Mouse (Mus musculus): ENCODE results near the gene Vcan.

The Vcan gene

GRCm38 (mm10) chr13:89726492-89726891 is 15.8 kb downstream of the Vcan start:
- no peak for DNase-seq (ENCODE audit: low read depth, low spot score)

DNA sequence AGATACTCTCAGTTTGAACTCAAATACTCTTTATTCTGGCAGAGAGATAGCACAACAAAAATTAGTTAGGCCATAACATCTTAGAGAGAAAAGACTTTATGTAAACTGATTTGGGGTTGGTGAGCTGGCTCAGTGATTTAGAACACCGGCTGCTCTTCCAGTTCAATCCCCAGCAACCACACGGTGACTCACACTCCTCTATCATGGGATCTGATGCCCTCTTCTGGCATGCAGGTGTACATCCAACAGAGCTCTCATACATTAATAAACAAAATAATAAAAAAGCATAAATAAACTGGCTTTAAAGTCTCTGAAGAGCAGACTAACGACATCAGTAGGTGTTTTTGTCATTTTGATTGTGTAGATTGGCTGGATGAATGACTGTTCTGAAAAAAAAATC is 21.8 kb downstream of the Vcan start:
- DNase-seq (ENCODE audit: low read depth, low spot score): no peak

GRCm38 (mm10) chr13:89709497-89710201 is 32.7 kb downstream of the Vcan start:
- DNase-seq (ENCODE audit: low read depth, low spot score): no peak

DNA sequence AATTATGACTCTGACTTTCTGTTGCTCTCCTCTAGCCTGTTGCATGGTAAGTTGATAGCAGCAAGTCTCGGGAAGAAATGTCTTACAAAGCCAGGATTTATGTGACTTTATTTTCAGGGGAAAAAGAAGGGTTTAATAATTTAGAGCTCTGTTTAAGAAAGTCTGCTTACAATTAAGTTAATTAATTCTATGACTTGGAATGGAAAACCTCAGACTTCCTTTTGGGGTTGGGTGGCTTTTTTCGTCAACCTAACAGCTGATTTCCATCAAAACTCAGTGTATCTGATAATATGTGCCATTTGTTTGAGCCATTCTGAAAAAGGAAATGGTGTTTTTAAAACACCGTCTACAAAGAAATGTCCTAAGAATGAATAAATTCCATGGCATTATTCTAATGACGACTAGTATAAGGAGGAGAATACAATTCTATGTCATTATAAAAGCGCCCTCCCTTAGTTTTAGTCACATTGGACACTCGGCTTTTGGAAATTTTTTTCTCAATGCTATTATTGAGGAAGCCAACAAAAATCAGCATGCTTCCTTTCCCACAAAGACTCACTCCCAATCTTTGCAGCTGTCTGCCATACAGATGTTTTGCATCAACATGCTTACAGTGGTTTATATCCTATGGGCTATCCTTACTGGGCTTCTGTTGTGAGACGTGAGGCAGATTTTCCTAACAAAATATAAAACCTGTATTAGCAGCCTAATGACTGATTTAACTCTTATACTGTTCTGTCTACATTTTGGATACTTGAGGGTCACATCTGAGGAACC is 34.0 kb downstream of the Vcan start:
- no peak for DNase-seq (ENCODE audit: low read depth, low spot score)

DNA sequence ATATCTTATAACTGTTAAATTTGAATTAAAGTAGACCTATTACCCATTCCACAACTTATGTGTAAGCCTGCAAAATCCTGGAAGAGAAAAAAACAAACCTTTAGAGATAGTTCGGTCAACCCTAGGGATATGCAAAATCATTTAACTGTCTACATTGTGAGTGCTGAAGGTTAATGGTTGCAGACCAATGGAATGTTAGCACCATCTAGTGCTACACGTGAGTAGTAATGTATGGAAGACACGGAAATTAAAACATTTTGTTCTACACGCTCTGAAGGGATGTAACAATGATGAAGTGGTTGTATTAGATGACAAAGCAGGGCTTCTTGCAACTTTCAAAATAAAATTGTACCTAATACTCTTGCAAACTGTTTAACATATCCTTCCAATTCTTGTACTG is 39.9 kb downstream of the Vcan start:
- no peak for DNase-seq (ENCODE audit: low read depth, low spot score)

DNA sequence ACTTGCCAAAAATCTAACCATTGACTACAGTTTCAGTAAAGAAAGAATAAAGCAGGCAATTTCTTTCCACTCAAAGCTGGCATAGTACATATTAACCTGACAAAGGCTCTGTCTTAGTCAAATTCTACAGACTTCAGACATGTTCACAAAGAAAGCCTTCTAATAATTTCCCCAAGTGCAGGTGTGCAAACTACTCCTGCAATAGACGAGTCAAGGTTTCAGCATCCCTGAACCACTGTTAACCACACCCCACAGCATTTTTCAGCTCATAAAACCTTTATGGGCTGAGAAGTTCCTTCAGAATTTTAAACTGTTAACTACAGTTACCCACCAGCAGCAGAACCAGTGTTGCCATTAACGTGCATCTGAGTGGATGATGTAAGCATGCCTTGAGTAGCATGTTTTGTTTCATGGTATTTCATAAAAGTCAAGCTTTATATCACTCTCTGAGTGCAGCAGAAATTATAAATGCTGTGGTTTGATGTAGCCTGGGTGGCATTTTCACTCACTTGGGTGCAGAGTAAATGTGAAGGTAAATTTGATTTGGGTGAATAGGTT is 42.2 kb downstream of the Vcan start:
- DNase-seq (ENCODE audit: low read depth, low spot score): no peak

GRCm38 (mm10) chr13:89692597-89692996 is 49.7 kb downstream of the Vcan start:
- no peak for DNase-seq (ENCODE audit: low read depth, low spot score)

DNA sequence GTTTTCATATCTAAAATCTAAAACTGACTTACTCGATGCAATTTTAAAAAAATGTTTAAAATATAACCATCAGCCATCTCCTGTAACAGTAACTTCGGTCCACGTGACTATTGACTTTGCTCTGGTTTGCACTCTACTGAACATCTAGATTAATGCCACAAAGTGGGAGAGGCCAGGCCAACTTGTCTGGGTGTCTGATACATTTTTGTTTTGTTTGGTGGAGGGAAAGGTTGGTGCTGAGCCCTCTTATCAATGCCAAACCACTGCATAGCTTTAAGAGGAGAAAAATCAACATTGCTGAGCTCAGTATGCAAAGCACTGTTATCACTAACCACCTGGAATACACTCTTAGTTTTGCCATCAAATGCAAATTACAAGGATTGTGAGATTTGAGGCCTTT is 58.8 kb downstream of the Vcan start:
- no peak for DNase-seq (ENCODE audit: low read depth, low spot score)

DNA sequence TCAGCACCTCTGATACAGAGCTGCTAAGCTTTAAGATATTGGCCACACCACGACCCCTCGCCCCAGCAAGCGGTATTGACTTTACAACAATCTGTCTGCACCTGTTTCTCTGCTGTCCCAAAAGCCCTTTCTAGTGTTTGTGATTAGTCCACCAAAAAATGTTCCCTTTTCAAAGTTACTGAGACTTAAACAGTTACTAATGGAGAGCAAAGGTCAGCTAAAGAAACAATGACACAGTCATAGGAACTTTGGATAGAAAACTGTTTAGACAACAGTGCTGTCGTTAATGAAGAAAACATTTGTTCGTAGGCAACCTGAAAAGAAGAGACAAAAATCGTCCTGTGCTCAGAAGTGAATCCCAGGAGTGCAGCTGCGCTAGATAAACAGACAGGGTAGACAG is 60.1 kb downstream of the Vcan start:
- no peak for DNase-seq (ENCODE audit: low read depth, low spot score)

DNA sequence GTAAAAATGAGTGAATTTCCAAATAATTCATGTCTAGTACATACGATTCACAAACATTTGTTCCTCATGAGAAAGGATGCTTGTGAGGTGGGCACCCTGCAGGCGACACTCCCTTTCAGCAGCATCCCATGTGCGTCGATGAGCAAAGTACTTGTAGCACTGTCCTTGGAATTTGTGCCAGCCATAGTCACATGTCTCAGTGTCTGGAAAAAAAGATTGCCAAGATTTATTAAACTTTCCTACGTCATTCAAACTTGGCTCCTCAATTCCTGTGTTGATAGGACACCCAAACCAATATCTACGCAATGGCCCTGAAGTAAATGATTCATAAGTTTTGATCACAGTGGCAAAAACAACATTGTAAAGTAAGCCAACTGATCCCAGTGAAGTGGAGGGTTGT is 62.6 kb downstream of the Vcan start:
- no peak for DNase-seq (ENCODE audit: low read depth, low spot score)

DNA sequence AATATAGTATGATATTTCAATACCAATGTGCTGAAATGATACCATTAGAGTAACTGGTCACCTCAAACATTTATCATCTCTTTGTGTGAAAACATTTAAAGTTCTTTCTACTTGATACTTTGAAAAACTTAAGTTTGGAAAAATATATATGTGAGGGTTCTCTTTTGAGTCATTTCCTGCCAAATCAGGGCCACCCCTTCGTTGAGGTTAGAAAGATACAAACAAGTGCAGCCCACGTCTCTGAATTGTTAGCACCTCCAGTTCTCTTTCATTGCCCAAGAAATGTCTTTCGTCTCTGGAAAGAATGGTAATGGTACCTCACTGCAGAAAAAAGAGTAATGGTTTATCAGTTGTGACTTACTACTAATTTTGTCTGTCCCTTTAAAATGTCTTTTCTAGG is 71.8 kb downstream of the Vcan start:
- no peak for DNase-seq (ENCODE audit: low read depth, low spot score)

DNA sequence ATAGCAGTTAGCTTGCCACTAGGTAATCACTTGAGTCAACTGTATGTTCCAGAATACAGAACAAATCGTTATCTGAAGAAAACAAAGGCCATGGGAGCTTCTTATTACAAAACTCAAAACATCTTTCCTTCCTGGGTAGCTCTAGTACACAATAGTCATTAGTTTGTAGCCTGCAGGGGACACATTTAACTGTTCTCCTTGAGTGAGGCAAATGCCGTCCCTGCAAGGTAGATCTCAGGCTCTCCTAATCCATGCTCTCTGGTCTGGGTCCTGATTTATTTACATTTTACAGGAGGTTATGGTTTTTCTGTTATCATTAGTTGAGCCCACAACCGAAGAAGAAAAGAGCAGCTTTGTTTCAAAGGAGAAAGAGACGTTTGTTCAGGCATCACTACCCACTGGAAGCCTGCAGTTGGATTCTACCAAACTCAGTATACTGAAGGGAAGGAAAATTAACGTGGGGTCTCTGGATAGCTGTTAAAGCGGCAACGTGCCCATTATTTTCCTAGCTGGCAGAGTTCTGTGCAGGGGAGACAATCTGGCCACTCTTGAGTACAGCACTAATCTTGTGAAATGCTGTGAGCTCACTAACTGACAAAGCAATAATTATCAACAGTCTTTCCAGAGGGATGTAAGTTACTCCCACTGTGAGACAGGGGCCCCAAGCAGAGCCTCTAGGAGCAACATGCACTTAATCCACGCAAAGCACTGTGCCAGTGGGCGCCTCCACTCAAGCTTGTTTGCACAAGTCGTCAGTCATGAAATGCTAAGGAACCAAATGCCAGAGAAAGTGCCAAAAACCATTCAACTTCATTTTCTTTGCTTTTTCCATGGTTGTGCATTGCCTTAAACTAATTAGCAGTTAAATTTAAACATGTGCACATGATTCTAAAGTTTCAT is 73.1 kb downstream of the Vcan start:
- peak; percentile 13 for DNase-seq (ENCODE audit: low read depth, low spot score)

- DNase-seq (ENCODE audit: low read depth, low spot score): peak; percentile 24
Measured at GRCm38 (mm10) chr13:89668069-89668468, 74.2 kb downstream of the Vcan start.

GRCm38 (mm10) chr13:89661688-89662087 is 80.6 kb downstream of the Vcan start:
- no peak for DNase-seq (ENCODE audit: low read depth, low spot score)

GRCm38 (mm10) chr13:89657046-89657445 is 85.3 kb downstream of the Vcan start:
- DNase-seq (ENCODE audit: low read depth, low spot score): no peak

GRCm38 (mm10) chr13:89653279-89653678 is 89.0 kb downstream of the Vcan start:
- no peak for DNase-seq (ENCODE audit: low read depth, low spot score)

GRCm38 (mm10) chr13:89652773-89653172 is 89.5 kb downstream of the Vcan start:
- no peak for DNase-seq (ENCODE audit: low read depth, low spot score)

GRCm38 (mm10) chr13:89645589-89645988 is 96.7 kb downstream of the Vcan start:
- DNase-seq (ENCODE audit: low read depth, low spot score): no peak

DNA sequence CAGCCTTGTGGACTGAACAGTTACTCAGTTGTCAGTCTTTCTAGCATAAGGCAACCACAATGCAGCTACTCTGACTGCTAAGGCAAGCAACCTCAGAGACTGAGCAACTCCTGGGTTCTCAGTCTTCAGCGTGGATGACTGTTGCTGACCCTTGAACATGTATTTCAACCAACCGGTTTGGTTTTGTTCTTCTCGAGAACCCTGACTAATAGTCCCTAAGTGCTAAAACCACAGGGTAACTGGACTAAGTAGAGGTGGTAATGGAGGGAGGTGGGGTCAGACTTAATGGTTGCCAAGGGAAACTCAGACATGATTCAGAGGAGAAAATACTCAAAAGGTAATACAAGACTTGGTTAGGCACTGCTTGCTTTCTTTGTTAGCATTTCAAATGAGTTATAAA is 105.3 kb downstream of the Vcan start:
- DNase-seq (ENCODE audit: low read depth, low spot score): no peak

DNA sequence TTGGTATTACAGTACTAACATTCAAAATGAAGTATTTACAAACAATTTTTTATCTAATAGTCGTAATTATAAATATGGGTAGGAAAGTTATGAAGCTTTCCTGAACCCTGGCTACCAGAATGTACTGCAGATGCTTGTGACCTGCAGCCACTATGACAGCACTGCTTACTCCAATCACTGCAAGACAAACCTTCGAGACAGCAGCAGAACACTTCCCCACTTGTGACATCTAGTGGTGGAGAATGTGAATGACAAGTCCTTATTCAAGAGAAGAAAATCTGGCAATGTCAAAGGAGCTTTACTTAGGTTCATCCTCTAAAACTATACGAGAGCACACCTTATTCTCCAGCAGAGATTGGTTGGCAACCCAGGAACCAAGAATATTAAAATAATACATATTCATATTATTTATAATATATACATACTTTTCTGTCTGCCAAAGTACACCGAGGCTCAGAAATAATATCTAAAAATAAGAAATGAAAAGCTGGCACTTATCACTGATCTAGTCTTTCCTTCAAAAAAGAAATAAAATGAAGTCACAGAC is 108.1 kb downstream of the Vcan start:
- DNase-seq (ENCODE audit: low read depth, low spot score): peak; percentile 52

DNA sequence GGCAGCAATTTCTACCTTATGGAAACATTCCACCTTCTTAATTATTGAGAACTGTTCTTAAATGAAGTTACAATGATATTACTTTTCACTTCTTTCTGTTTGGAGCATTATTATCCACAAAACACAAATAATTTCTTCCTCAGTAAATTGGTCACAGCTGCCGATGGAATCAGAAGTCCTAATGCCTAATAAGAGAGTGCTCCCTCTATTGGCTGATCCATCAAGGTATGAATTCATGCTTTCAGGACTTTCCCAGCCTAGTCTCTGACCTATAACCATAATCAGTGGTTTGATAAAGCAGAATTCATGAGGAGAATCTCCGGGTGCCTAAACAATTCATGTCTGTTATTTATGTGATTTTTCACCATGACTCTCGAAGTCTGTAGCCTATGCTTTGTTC is 123.2 kb downstream of the Vcan start:
- no peak for DNase-seq (ENCODE audit: low read depth, low spot score)

DNA sequence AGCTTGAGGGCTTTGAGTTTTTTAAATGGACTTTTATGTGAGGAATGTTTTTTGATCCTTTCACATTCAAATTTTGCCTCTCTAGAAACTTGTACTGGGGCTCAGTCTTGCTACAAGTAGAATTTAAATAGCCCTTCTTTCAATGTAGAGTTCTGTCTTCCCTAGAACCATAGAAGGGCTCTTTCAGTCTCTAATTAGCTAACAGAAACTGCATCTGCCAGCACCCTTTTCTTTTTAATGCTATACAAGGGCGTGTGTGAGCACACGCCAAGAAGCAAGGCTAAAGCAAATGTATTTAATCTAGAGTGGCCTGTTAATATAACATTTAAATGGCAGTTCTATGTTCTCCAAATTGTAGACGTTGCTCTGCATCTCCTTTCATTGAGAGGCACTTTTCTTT is 134.9 kb downstream of the Vcan start:
- DNase-seq (ENCODE audit: low read depth, low spot score): no peak

Data from telencephalon, adult 2 months (tissue).